Mouse (Mus musculus): ENCODE results near the gene Pbld1. TPM values are rescaled to one million over a fixed set of nuclear protein-coding genes. Genes with fewer than 3 reads are reported as not detected.

The Pbld1 gene
- total and polyA plus RNA-seq, 3 experiments, result 0.47 to 0.50 TPM; not detected in 1

DNA sequence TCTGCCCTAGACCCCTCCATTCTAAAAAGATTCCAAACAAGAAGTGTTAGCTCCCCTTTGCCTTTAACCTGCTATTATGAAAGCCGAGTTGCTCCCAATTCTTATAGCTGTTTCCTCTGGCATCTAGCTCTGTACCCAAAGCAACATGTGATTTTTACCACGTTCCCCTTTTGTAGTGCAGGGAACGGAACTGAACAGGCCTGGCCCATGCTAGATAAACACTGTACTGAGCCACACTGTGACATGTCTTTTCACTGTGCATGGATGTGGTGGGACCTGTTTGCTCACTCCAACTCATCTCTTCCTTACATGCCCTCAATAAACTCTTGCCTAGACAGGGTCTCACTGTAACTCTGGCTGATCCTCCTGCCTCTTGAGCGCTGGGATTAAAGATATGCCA, 49.7 kb upstream of the Pbld1 start (continued):
- TF ChIP-seq MAFK (IDR thresholded peaks at IDR 0.05; ENCODE audit: borderline replicate concordance, low read depth, low read length), result no peak
- no peak for TF ChIP-seq ZMIZ1 (IDR thresholded peaks at IDR 0.05; ENCODE audit: low read depth, low read length)
- TF ChIP-seq E2F4 (IDR thresholded peaks at IDR 0.05; ENCODE audit: borderline replicate concordance, low read depth, low read length), result no peak

DNA sequence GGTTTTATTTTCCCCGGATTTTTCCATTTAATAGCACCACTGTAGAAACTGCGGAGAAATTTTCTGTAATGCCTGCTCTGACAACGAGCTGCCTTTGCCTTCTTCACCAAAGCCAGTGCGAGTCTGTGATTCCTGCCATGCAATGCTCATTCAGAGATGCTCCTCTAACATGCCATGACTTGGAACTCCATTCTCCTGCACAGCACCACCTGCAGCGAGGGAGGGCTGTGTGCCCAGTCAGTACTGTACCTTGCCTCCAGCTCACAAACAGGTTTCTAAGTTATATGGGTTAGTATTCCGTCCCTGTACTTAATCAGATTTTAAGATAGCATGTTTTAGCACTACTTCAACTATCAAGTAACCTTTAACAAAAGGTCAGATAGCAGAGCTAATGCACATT, 48.4 kb upstream of the Pbld1 start:
- no peak overlapping the region for H3K4me3 ChIP-seq (ENCODE audit: control insufficient read depth in 1 of 2, insufficient read depth in 1 of 2, low read depth in 2 of 2, low read length in 2 of 2)

GRCm38 (mm10) chr10:63013476-63013875, 46.5 kb upstream of the Pbld1 start:
- H3K4me3 ChIP-seq (ENCODE audit: control insufficient read depth in 1 of 2, insufficient read depth in 1 of 2, low read depth in 2 of 2, low read length in 2 of 2), result no peak overlapping the region
- H3K9me3 ChIP-seq (replicated peaks; ENCODE audit: insufficient read depth, low read length), result no peaks in the 10 kb centered on the region
- TF ChIP-seq TCF12 (IDR thresholded peaks at IDR 0.05; ENCODE audit: low read depth, low read length), result peak; percentile 31; the same call in 1 of the 2 replicates
- peak; percentile 49 to 55; a peak in 3 of 4 replicates for TF ChIP-seq EP300 (IDR thresholded peaks at IDR 0.05; ENCODE audit: low read depth in 1 of 2, low read length in 2 of 2)
- peak; percentile 70 for TF ChIP-seq GATA1 (IDR thresholded peaks at IDR 0.05; ENCODE audit: low read depth, low read length)
- no peak for TF ChIP-seq CTCF (IDR thresholded peaks at IDR 0.05 in 2 of 3, conservative IDR thresholded peaks at IDR 0.05 in 1 of 3; ENCODE audit: control insufficient read depth in 1 of 3, insufficient read depth in 1 of 3, low read depth in 2 of 3, low read length in 3 of 3, poor library complexity in 1 of 3, severe bottlenecking in 1 of 3)
- TF ChIP-seq TAL1 (IDR thresholded peaks at IDR 0.05; ENCODE audit: low read length), result peak; percentile 25; the same call in 1 of the 2 replicates
- H3K4me1 ChIP-seq (ENCODE audit: control insufficient read depth in 1 of 2, insufficient read depth in 2 of 2, low read length in 2 of 2), result peaks cover 9 to 21% of the 10 kb centered on the region in 2 experiments
- peaks cover 22 to 37% of the 10 kb centered on the region in 2 experiments for H3K36me3 ChIP-seq (ENCODE audit: control insufficient read depth in 1 of 2, insufficient read depth in 2 of 2, low read length in 2 of 2)
- H3K79me2 ChIP-seq (ENCODE audit: control insufficient read depth, insufficient read depth, low read length, poor library complexity), result peaks cover 2% of the 10 kb centered on the region; the same call in 1 of the 2 replicates
- DNase-seq (ENCODE audit: low read depth, low spot score), result peak; percentile 50
- no peak overlapping the region for H3K27ac ChIP-seq (ENCODE audit: control insufficient read depth, low read depth, low read length)
- H3K27me3 ChIP-seq (ENCODE audit: control insufficient read depth in 1 of 2, insufficient read depth in 2 of 2, low read length in 2 of 2), result no peaks in the 10 kb centered on the region
- no peak overlapping the region for H3K9ac ChIP-seq (ENCODE audit: control insufficient read depth, low read depth, low read length, poor library complexity, severe bottlenecking)

More for the DNA sequence above, 48.4 kb upstream of the Pbld1 start:
- Histone ChIP-seq H3K9me3 (replicated peaks; ENCODE audit: insufficient read depth, low read length) (no peaks in the 10 kb centered on the region), H3K4me1 (ENCODE audit: control insufficient read depth in 1 of 2, insufficient read depth in 2 of 2, low read length in 2 of 2) (peaks cover 9 to 21% of the 10 kb centered on the region in 2 experiments), H3K27me3 (ENCODE audit: control insufficient read depth in 1 of 2, insufficient read depth in 2 of 2, low read length in 2 of 2) (no peaks in the 10 kb centered on the region), H3K27ac (ENCODE audit: control insufficient read depth, low read depth, low read length) (no peak overlapping the region), H3K9ac (ENCODE audit: control insufficient read depth, low read depth, low read length, poor library complexity, severe bottlenecking) (no peak overlapping the region), H3K79me2 (ENCODE audit: control insufficient read depth, insufficient read depth, low read length, poor library complexity) (no peaks in the 10 kb centered on the region), H3K36me3 (ENCODE audit: control insufficient read depth in 1 of 2, insufficient read depth in 2 of 2, low read length in 2 of 2) (peaks cover 9 to 37% of the 10 kb centered on the region in 2 experiments)
- TF ChIP-seq ZC3H11A (IDR thresholded peaks at IDR 0.05; ENCODE audit: low read depth, low read length) (no peak), KAT2A (conservative IDR thresholded peaks at IDR 0.05; ENCODE audit: low read depth, low read length) (no peak), NELFE (IDR thresholded peaks at IDR 0.05; ENCODE audit: low read depth, low read length) (no peak), POLR2AphosphoS5 (IDR thresholded peaks at IDR 0.05; ENCODE audit: borderline replicate concordance, low read depth, low read length) (no peak), MAFK (IDR thresholded peaks at IDR 0.05; ENCODE audit: borderline replicate concordance, low read depth, low read length) (no peak), JUND (IDR thresholded peaks at IDR 0.05; ENCODE audit: low read depth, low read length) (no peak), SIN3A (IDR thresholded peaks at IDR 0.05; ENCODE audit: low read length) (no peak), USF1 (IDR thresholded peaks at IDR 0.05; ENCODE audit: low read depth, low read length) (no peak)
- DNase-seq (ENCODE audit: low read depth, low spot score), result no peak
